Mouse (Mus musculus) brain, embryonic 14.5 days (tissue): ENCODE measurements around the gene 9230102O04Rik.

Experiments
- CTCF ChIP-seq: fragments of 200-500 bp; IDR thresholded peaks from 2 replicates; pipeline ENCODE4 v1.5.1; 2012; ENCODE audit warnings: inconsistent platforms, mild to moderate bottlenecking, moderate library complexity, borderline replicate concordance; ENCODE audit not compliant: insufficient read depth, insufficient read length; ENCODE audit errors: extremely low read depth
- POLR2A ChIP-seq: fragments of 200-500 bp; IDR thresholded peaks from 2 replicates; pipeline ENCODE4 v1.6.1; 2012; ENCODE audit warnings: mild to moderate bottlenecking, inconsistent platforms, borderline replicate concordance; ENCODE audit not compliant: poor library complexity, insufficient read depth, insufficient read length, severe bottlenecking; ENCODE audit errors: extremely low read depth

GRCm38 (mm10) chr2:9935965-9936364 is 46.6 kb upstream of the 9230102O04Rik start:
- TF ChIP-seq POLR2A (no peak), CTCF (no peak)
